Mouse (Mus musculus) NIH3T3 (cell line): Measurements from ENCODE around the gene Umps.

Experiments
- DNase-seq: peaks from one replicate; pipeline ENCODE4 v3.0.0-alpha.2; 2012; ENCODE audit warnings: low read depth

Gene Umps

DNA sequence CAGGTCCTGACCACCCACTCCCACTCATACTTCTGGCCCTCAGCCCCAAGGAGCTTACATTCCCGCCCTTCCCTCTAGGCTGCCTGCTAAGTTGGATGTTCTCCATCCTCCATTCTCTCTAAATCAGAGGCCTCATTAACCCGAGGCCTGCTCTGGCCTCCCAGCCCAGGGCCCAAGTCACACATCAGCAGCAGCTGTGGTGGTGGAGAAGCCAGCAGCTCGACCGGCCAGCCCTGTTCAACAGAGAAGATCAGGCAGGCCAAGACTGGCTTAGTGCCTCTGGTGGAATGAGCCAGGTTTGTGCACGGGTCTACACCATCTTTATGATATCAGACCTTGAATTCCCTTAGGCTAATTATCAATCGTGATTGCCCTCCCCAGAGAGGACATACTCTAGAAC lies 36.1 kb downstream of the Umps start:
- no peak for DNase-seq

DNA sequence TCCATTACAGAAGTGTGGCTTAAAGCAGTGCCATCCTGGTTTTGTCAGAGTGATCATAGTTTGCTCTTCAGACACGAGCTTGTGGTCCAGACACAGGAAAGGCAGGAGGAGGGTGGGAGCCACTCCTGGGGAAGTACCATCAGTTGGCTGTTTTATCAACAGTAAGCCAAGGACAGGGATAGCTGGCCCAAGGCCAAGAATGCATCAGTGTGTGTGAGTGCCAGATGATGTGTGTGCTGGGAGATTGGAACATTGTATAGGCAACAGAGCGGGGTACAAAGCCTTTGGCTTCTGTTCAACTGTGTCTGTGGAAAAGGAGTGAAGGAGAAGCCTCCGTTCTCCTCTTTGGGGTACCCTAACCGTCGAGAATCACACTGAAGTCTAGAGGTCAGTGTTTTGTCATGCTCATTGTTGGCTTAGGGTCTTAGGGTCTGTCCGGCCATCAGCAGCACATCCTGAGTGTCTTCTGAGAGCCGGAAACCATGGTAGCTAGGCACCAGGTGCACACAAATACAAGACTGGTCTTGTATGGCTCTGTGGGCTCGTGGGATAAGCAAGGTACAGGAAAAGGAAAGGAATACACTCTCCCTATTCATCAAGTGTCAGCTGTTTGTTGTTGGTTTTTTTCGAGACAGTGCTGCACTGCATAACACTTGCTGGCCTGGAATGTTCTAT lies 37.9 kb downstream of the Umps start:
- no peak for DNase-seq

DNA sequence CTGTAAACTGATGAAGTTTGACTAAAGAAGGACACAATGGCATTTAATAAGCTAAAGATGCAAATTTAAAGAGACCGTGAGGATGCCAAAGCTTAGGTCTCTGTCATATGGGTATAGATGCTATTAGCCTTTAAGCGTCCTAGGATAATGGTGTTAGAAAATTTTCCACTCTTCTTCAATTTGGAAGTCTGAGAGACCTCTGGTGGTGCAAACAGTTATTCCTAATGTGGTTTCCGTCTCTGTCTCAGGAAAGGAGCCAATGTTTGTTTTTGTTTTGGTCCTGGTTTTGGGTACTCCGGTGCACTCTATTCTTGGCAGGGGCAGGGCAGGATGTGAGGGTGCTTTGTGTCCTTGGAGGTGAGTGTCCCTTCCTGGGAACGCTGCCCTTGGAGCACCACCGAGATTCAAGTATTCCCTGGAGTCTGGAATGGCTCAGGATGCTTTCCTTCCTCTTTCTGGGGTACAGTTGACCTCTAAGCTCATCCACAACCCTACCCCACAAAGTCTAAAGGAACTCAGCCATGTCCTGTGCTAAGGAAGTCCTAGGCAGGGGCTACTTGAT lies 39.5 kb downstream of the Umps start:
- DNase-seq, result no peak

DNA sequence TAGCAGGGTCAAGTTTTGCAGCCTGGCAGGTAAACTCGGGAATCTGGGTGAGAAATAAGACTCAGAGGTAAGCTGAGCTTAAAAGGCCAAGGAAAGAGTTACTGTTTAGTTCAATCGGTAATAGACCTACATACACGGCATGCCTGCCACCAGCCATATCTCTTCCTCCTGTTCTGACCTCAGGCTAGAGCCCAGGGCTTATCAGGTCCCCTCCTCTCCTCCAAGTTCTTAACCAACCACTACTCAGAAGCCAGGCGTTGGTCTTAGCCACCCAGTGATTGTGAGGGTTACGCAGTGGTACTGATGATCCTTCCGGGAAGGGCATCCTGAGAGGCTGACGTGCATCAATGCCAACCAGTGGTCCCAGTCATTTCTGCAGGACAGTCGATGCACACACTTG lies 43.1 kb downstream of the Umps start:
- DNase-seq, result no peak

DNA sequence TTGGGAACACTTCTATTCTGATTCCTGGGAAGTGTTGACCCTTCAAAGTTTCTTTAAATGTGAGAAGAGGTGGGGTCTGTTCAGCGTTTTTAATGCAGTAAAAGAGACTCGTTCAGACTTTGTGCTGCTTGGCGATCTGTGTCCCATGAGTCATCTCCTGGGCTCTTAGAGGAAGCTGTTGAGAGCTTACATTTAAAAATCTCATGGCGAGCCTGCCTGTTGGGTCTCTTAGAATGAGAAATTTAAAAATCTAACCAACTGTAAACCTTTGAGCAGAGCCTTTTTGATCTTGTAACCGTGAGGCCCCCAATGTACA lies 43.9 kb downstream of the Umps start:
- peak; percentile 71 for DNase-seq

DNA sequence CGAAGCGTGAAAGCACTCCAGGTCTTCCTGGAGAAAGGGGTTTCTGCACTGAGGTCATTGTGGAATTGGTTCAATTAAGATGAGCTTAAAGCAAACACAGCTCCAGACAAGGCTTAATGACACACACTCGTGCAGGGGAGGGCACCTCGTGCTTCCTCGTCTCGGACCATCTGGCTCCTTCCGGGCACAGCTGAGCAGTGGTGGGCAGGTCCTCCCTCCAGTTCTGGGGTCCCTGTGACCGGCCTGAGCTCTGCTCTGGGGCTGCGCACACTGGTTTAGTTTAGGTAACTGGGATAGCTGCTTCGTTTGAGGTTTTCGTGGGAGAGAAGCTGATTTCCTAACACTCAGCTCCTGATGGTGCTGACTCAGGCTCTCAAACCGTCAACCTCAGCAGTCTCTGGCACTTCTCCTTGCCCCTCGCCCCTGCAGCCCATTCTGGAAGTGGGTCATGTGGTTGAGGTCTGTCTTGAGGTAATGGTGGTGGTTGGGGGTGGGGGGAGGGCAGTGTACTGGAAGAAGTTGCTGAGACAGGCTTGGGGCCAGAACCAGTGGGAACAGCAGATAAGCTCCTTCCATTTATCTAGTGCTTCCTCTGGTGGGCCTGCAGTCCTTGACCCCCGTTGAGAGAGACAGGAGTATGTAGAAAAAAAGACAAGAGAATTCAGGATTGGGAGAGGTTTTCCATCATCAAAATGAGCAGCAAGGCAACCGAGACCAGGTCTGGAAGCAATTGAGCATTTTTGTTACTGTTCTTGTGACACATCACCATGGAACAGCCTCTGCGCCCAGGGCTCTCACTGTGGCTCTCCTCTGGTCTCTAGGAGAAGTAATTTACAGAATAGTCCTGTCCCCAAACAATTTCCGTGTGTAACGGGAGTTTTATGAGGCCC lies 44.5 kb downstream of the Umps start:
- peak; percentile 81 for DNase-seq

DNA sequence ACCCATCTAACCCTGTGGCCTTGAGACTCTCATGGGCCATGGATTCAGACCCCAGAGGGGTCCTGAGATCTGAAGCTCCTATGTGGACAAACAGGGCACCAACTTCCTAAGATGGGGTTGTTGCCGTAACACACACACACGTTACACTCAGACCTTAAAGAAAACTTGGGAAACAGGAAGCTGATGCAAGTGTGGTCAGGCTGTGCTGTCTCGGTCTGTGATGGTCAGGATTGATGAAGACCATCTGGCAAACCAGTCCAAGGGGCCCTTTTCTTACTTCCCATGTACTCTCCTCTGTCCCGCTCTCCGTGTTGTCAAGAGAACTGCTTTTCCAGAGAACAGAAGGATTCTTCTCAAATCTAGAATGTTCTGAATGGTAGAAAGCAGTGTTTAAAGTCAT lies 45.3 kb downstream of the Umps start:
- DNase-seq, result peak; percentile 32

DNA sequence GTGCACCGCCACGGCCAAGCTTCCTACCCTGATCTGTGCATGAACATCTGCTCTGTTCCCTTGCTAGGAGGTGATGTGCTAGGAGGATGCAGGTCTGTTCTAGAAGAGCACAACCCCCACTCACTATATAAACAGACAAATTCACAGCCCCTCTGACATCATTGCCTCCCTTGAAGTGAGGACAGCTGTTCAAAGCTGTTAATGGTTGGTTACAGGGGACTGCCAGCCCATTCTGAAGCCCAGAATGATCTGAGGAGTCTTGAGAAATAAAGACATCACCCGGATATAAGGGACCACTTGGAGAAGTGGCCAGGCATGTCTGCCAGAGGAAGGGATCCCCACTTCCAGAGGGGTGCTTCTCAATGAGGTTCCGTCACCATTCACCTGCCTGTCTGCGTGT lies 48.9 kb downstream of the Umps start:
- DNase-seq, result no peak

DNA sequence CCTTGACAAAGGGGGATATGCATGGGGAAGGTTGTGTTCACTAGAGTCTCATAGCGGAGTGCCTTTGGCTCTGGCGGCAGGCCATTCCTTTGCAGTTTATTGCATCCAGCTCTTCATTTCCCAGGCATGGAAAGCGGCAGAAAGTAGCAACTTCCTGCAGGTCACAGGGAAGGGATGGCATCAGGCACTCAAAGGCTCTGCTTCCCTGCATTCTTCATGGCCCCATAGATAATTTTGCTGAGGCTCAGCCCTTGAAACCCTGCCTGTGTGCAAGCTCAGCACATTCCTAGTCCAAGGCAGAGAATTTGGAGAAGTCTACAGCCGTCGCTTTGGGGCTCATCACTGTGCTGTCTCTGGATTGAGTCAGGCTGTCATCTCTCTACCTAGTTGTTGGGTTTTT lies 49.4 kb downstream of the Umps start:
- DNase-seq, result no peak

DNA sequence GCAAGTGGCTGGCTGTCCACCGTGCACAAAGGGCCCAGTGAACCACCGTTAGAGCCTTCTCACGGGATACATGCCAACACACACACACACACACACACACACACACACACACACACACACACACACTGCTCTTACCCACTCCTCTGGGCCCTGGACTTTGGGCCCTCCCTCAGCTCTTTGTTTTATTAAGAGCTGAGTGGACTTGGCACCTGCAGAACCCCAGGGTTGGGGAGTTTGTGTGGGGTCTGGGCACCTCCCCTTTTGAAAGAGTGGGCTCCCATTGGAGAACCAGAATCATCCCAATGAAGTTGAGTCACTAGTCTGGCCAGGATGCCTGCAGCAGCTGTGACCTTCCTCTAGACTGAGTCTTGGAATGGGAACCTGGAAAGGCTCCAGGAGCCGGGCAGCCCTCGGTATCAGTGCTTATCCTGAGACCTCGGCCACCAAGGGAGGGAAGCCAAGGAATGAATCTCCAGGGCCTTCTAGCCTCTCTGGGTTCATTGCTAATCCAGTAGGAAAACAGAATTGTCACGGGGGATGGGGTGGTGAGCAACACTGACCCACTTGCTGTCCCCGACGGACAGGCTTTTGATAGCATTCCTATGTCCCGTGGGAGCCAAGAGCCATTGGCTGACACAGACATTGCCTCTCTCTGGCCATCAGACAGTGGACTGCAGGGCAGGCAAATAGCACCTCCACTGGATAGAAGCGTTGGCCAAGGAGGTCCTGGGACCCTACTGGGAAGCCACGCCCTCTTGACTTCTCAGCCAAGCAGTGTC lies 50.2 kb downstream of the Umps start:
- peak; percentile 73 for DNase-seq

DNA sequence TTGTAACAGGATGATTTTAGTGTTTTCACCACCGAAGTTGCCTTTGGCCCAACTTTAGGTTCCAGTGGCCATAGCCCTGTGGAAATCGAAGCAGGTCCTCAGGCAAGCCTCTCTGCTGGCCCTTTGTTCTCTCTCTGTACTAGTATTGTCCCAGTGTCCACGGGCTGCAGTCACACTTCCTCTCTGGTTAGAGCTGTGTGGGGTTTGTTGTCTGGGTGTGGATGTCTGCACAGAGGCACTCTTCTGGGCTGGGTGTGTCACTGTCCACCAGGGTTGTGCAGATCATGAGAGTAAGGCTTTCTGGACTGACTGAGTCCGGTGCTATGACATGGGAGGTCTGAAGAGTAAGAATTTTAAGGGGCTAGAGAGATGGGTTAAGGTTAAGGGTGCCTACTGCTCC lies 51.8 kb downstream of the Umps start:
- no peak for DNase-seq

DNA sequence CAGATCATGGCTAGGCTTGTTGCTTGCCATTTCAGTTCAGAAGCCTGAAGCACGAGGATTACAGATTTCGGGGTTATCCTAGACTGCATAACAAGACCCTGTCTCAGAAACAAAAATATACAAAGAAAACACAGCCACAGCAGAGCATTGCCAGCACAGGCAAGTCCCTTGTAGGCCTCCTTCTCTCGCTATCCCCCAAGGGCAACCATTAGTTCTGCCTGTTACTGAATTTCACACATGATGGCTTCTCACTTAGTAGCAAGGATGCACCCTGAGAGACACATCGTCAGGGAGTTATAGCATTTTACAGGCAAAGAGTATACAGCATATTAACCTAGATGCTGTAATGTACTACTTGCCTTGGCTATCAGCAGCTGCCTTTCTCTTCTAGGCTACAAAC lies 58.6 kb downstream of the Umps start:
- DNase-seq, result no peak
